Mouse (Mus musculus): ENCODE results near the gene Ndufv1. TPM values are rescaled to one million over a fixed set of nuclear protein-coding genes. Genes with fewer than 3 reads are reported as not detected.

Ndufv1 gene
- polyA plus RNA-seq, 1 experiment from 2014 or later: 223 TPM

- Histone ChIP-seq H3K4me3 (ENCODE audit: low read length) (no peak overlapping the region), H3K27me3 (ENCODE audit: control insufficient read depth, insufficient read depth, low read length) (no peaks in the 10 kb centered on the region)
Observed at GRCm38 (mm10) chr19:4001752-4002151, 10.9 kb downstream of the Ndufv1 start.

GRCm38 (mm10) chr19:4000949-4001525, 11.6 kb downstream of the Ndufv1 start:
- Histone ChIP-seq H3K27ac (ENCODE audit: low read depth, low read length) (peak overlapping the region; percentile 93), H3K9me3 (ENCODE audit: control insufficient read depth, low read length) (no peaks in the 10 kb centered on the region), H3K27me3 (ENCODE audit: control insufficient read depth, insufficient read depth, low read length) (no peaks in the 10 kb centered on the region), H3K4me1 (ENCODE audit: control insufficient read depth, insufficient read depth, low read length) (peaks cover 32% of the 10 kb centered on the region), H3K36me3 (ENCODE audit: control insufficient read depth, insufficient read depth, low read length) (peaks cover 3% of the 10 kb centered on the region), H3K4me3 (ENCODE audit: low read length) (peak overlapping the region; percentile 76), H3K4me2 (replicated peaks; ENCODE audit: low read depth, low read length) (peak overlapping the region; percentile 92), H3K9ac (ENCODE audit: low read depth, low read length) (peak overlapping the region; percentile 85)
- ATAC-seq (ENCODE audit: low FRiP score, low TSS enrichment): 0 out of 2 replicates have a peak, but pooled peaks have one; percentile 4
- WGBS: 14% methylated on average over 17 of the region's 17 CpGs

More at GRCm38 (mm10) chr19:4001752-4002151, 10.9 kb downstream of the Ndufv1 start:
- no peak for ATAC-seq (ENCODE audit: low FRiP score, low TSS enrichment)
- no peaks in the 10 kb centered on the region for H3K9me3 ChIP-seq (ENCODE audit: control insufficient read depth, low read length)
- no peak overlapping the region for H3K4me2 ChIP-seq (replicated peaks; ENCODE audit: low read depth, low read length)
- H3K4me1 ChIP-seq (ENCODE audit: control insufficient read depth, insufficient read depth, low read length): peaks cover 26% of the 10 kb centered on the region
- peaks cover 10% of the 10 kb centered on the region for H3K36me3 ChIP-seq (ENCODE audit: control insufficient read depth, insufficient read depth, low read length)
- 76% methylated on average over 5 of the region's 5 CpGs for WGBS
- no peak overlapping the region for H3K27ac ChIP-seq (ENCODE audit: low read depth, low read length)
- no peak overlapping the region for H3K9ac ChIP-seq (ENCODE audit: low read depth, low read length)

GRCm38 (mm10) chr19:4000119-4000900, 12.3 kb downstream of the Ndufv1 start, which contains the start of the genes Nudt8 and Gm49405:
Gene Nudt8, plus strand, starts transcription at chr19:4000580.
Gene Gm49405, plus strand, starts transcription at chr19:4000626.
- Histone ChIP-seq H3K9ac (ENCODE audit: low read depth, low read length) (peak within 1 kb of the TSS; percentile 85), H3K4me1 (ENCODE audit: control insufficient read depth, insufficient read depth, low read length) (peaks cover 32% of the 10 kb centered on the region), H3K27me3 (ENCODE audit: control insufficient read depth, insufficient read depth, low read length) (no peaks in the 10 kb centered on the region), H3K9me3 (ENCODE audit: control insufficient read depth, low read length) (no peaks in the 10 kb centered on the region), H3K4me3 (ENCODE audit: low read length) (peak within 1 kb of the TSS; percentile 76), H3K4me2 (replicated peaks; ENCODE audit: low read depth, low read length) (peak within 1 kb of the TSS; percentile 92), H3K27ac (ENCODE audit: low read depth, low read length) (peak within 1 kb of the TSS; percentile 93), H3K36me3 (ENCODE audit: control insufficient read depth, insufficient read depth, low read length) (no peaks in the 10 kb centered on the region)
- ATAC-seq (ENCODE audit: low FRiP score, low TSS enrichment): peak; percentile 91
- 0% methylated on average over 64 of the region's 64 CpGs for WGBS

- Histone ChIP-seq H3K9ac (ENCODE audit: low read depth, low read length) (peak overlapping the region; percentile 23; the same call in 1 of the 2 replicates), H3K9me3 (ENCODE audit: control insufficient read depth, low read length) (no peaks in the 10 kb centered on the region), H3K36me3 (ENCODE audit: control insufficient read depth, insufficient read depth, low read length) (no peaks in the 10 kb centered on the region), H3K27me3 (ENCODE audit: control insufficient read depth, insufficient read depth, low read length) (no peaks in the 10 kb centered on the region), H3K4me1 (ENCODE audit: control insufficient read depth, insufficient read depth, low read length) (peaks cover 37% of the 10 kb centered on the region), H3K27ac (ENCODE audit: low read depth, low read length) (no peak overlapping the region), H3K4me3 (ENCODE audit: low read length) (peak overlapping the region; percentile 76; the same call in 1 of the 2 replicates), H3K4me2 (replicated peaks; ENCODE audit: low read depth, low read length) (peak overlapping the region; percentile 92)
- no peak for ATAC-seq (ENCODE audit: low FRiP score, low TSS enrichment)
- 79% methylated on average over 9 of the region's 9 CpGs for WGBS
Observed at GRCm38 (mm10) chr19:3999121-3999730, 13.4 kb downstream of the Ndufv1 start.

- Histone ChIP-seq H3K4me3 (ENCODE audit: low read length) (no peak overlapping the region), H3K9ac (ENCODE audit: low read depth, low read length) (no peak overlapping the region), H3K4me2 (replicated peaks; ENCODE audit: low read depth, low read length) (no peak overlapping the region), H3K9me3 (ENCODE audit: control insufficient read depth, low read length) (no peaks in the 10 kb centered on the region), H3K27me3 (ENCODE audit: control insufficient read depth, insufficient read depth, low read length) (no peaks in the 10 kb centered on the region), H3K36me3 (ENCODE audit: control insufficient read depth, insufficient read depth, low read length) (no peaks in the 10 kb centered on the region), H3K27ac (ENCODE audit: low read depth, low read length) (no peak overlapping the region), H3K4me1 (ENCODE audit: control insufficient read depth, insufficient read depth, low read length) (peaks cover 37% of the 10 kb centered on the region)
- ATAC-seq (ENCODE audit: low FRiP score, low TSS enrichment): no peak
- WGBS: 71% methylated on average over 8 of the region's 8 CpGs
Observed at GRCm38 (mm10) chr19:3998335-3998734, 14.3 kb downstream of the Ndufv1 start.

GRCm38 (mm10) chr19:3997231-3997630, 15.4 kb downstream of the Ndufv1 start:
- no peak overlapping the region for H3K4me2 ChIP-seq (replicated peaks; ENCODE audit: low read depth, low read length)
- H3K4me1 ChIP-seq (ENCODE audit: control insufficient read depth, insufficient read depth, low read length): peaks cover 37% of the 10 kb centered on the region
- H3K27me3 ChIP-seq (ENCODE audit: control insufficient read depth, insufficient read depth, low read length): no peaks in the 10 kb centered on the region
- ATAC-seq (ENCODE audit: low FRiP score, low TSS enrichment): no peak
- no peak overlapping the region for H3K9ac ChIP-seq (ENCODE audit: low read depth, low read length)
- no peaks in the 10 kb centered on the region for H3K9me3 ChIP-seq (ENCODE audit: control insufficient read depth, low read length)
- no peak overlapping the region for H3K27ac ChIP-seq (ENCODE audit: low read depth, low read length)
- no peaks in the 10 kb centered on the region for H3K36me3 ChIP-seq (ENCODE audit: control insufficient read depth, insufficient read depth, low read length)
- 53% methylated on average over 8 of the region's 8 CpGs for WGBS
- H3K4me3 ChIP-seq (ENCODE audit: low read length): no peak overlapping the region

- WGBS: 82% methylated on average over 8 of the region's 8 CpGs
- Histone ChIP-seq H3K27ac (ENCODE audit: low read depth, low read length) (no peak overlapping the region), H3K4me1 (ENCODE audit: control insufficient read depth, insufficient read depth, low read length) (peaks cover 37% of the 10 kb centered on the region)
Observed at GRCm38 (mm10) chr19:3996747-3997146, 15.9 kb downstream of the Ndufv1 start.

GRCm38 (mm10) chr19:3996106-3996505, 16.5 kb downstream of the Ndufv1 start:
- no peak overlapping the region for H3K4me3 ChIP-seq (ENCODE audit: low read length)
- ATAC-seq (ENCODE audit: low FRiP score, low TSS enrichment): no peak
- H3K27ac ChIP-seq (ENCODE audit: low read depth, low read length): no peak overlapping the region
- no peaks in the 10 kb centered on the region for H3K36me3 ChIP-seq (ENCODE audit: control insufficient read depth, insufficient read depth, low read length)
- 38% methylated on average over 7 of the region's 7 CpGs for WGBS
- peaks cover 31% of the 10 kb centered on the region for H3K4me1 ChIP-seq (ENCODE audit: control insufficient read depth, insufficient read depth, low read length)
- no peaks in the 10 kb centered on the region for H3K27me3 ChIP-seq (ENCODE audit: control insufficient read depth, insufficient read depth, low read length)
- no peaks in the 10 kb centered on the region for H3K9me3 ChIP-seq (ENCODE audit: control insufficient read depth, low read length)
- H3K9ac ChIP-seq (ENCODE audit: low read depth, low read length): no peak overlapping the region
- no peak overlapping the region for H3K4me2 ChIP-seq (replicated peaks; ENCODE audit: low read depth, low read length)

More at GRCm38 (mm10) chr19:3996747-3997146, 15.9 kb downstream of the Ndufv1 start:
- Histone ChIP-seq H3K9me3 (ENCODE audit: control insufficient read depth, low read length) (no peaks in the 10 kb centered on the region), H3K4me3 (ENCODE audit: low read length) (no peak overlapping the region), H3K9ac (ENCODE audit: low read depth, low read length) (no peak overlapping the region), H3K27me3 (ENCODE audit: control insufficient read depth, insufficient read depth, low read length) (no peaks in the 10 kb centered on the region), H3K4me2 (replicated peaks; ENCODE audit: low read depth, low read length) (no peak overlapping the region), H3K36me3 (ENCODE audit: control insufficient read depth, insufficient read depth, low read length) (no peaks in the 10 kb centered on the region)
- ATAC-seq (ENCODE audit: low FRiP score, low TSS enrichment): no peak

Measured in kidney, embryonic 14.5 days (tissue).